Mouse (Mus musculus) liver, embryonic 11.5 days (tissue): ENCODE results near the gene Spats1. TPM values are rescaled to one million over a fixed set of nuclear protein-coding genes. Genes with fewer than 3 reads are reported as not detected.

Experiments used
- ATAC-seq: fragments of 200-750 bp; cut with Nextera tagmentation; replicated peaks from 2 replicates; pipeline ENCODE4 v1.8.0; 2017; ENCODE audit warnings: moderate number of reproducible peaks, mild to moderate bottlenecking, moderate TSS enrichment, moderate library complexity; ENCODE audit not compliant: low FRiP score
- DNase-seq: peaks from one replicate; pipeline ENCODE4 v3.0.0-alpha.2; 2017; ENCODE audit warnings: low spot score
- H3K27ac ChIP-seq: fragments of 300-500 bp; sonication (generic); 2 replicates; pipeline ENCODE4 v1.5.1; 2014; ENCODE audit warnings: mild to moderate bottlenecking, low read depth, low read length, control low read depth
- H3K27me3 ChIP-seq: fragments of 300-500 bp; sonication (generic); replicated peaks from 2 replicates; pipeline ENCODE4 v1.6.1; 2014; ENCODE audit warnings: low read length, mixed read lengths; ENCODE audit not compliant: control insufficient read depth, insufficient read depth
- H3K36me3 ChIP-seq: fragments of 300-500 bp; sonication (generic); 2 replicates; pipeline ENCODE4 v1.6.1; 2014; ENCODE audit warnings: mild to moderate bottlenecking, low read length, moderate library complexity, mixed read lengths; ENCODE audit not compliant: control insufficient read depth, insufficient read depth
- H3K4me1 ChIP-seq: fragments of 300-500 bp; sonication (generic); replicated peaks from 2 replicates; pipeline ENCODE4 v1.6.1; 2014; ENCODE audit warnings: low read length, mixed read lengths; ENCODE audit not compliant: control insufficient read depth, insufficient read depth
- H3K4me2 ChIP-seq: fragments of 300-500 bp; sonication (generic); 2 replicates; pipeline ENCODE4 v1.6.1; 2014; ENCODE audit warnings: mild to moderate bottlenecking, control low read depth, moderate library complexity
- H3K4me3 ChIP-seq: fragments of 300-500 bp; sonication (generic); 2 replicates; pipeline ENCODE4 v1.5.1; 2014; ENCODE audit warnings: low read depth, low read length, control low read depth
- H3K9ac ChIP-seq: fragments of 300-500 bp; sonication (generic); 2 replicates; pipeline ENCODE4 v1.6.1; 2014; ENCODE audit warnings: low read depth, low read length, control low read depth
- H3K9me3 ChIP-seq: fragments of 300-500 bp; sonication (generic); 2 replicates; pipeline ENCODE4 v1.6.1; 2016; ENCODE audit warnings: low read length, inconsistent platforms, mixed read lengths; ENCODE audit not compliant: control insufficient read depth
- WGBS: fragments of 180-500 bp; shearing (Covaris S2); extraction: QIAGEN DNeasy Blood & Tissue Kit; methylation state at CpG from one replicate; pipeline ENCODE4 v1.1.7; 2014; 5-methylcytosine and 5-hydroxymethylcytosine counted together
- polyA plus RNA-seq: library from polyadenylated mRNA; unstranded; fragments of >200 nt; fragmentation: Nextera tagmentation; extraction: Ambion mirVana; gene quantifications from 2 replicates; pipeline ENCODE4 v1.2.1, GENCODE M21; 2014

The Spats1 gene
- polyA plus RNA-seq, 1 experiment from 2014 or later, result 0.40 TPM

DNA sequence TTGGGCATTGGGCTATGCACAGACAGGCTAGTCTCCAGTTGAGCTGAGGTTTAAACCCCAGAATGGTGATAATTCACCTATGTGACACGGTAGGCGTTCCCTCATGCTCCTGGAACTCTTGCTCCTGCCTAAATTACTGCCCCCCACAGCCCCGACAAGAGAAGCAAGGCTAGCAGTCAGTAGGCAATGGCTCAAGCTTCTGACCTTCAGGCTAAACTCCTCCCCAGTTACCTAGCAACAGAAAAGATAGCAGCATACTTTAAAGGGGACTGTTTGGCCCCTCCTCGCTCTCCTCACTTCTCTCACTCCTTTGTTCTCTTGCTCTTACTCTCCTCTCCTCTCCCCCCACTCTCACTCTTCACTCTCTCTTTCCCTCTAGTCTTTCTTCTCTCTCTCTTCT, 25.8 kb upstream of the Spats1 start:
- Histone ChIP-seq H3K4me3 (no peak overlapping the region), H3K4me1 (peaks cover 2% of the 10 kb centered on the region; the same call in 1 of the 2 replicates), H3K27ac (no peak overlapping the region), H3K27me3 (no peaks in the 10 kb centered on the region), H3K36me3 (no peaks in the 10 kb centered on the region), H3K9me3 (no peaks in the 10 kb centered on the region), H3K4me2 (no peak overlapping the region), H3K9ac (no peak overlapping the region)
- ATAC-seq, result no peak
- WGBS, result 39% methylated on average over 4 of the region's 4 CpGs
- DNase-seq, result no peak

DNA sequence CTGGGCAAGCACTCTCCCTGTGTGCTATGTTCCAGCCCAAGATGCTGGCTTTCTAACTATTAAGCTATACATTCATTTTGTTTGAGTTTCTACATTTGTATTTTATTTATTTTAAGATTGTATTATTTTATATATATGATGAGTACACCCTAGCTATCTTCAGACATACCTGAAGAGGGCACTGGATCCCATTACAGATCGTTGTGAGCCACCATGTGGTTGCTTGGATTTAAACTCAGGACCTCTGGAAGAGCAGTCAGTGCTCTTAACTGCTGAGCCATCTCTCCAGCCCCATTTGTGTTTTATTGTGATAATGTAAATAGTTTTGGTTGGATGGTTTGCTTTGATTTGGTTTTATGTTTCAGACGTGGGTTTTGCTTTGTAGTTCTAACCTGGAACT, 24.3 kb upstream of the Spats1 start:
- WGBS, result 51% methylated on average over 2 of the region's 2 CpGs
- Histone ChIP-seq H3K4me1 (peaks cover 2% of the 10 kb centered on the region; the same call in 1 of the 2 replicates), H3K27me3 (no peaks in the 10 kb centered on the region), H3K4me3 (no peak overlapping the region), H3K27ac (no peak overlapping the region), H3K4me2 (no peak overlapping the region), H3K36me3 (no peaks in the 10 kb centered on the region), H3K9ac (no peak overlapping the region), H3K9me3 (no peaks in the 10 kb centered on the region)
- DNase-seq, result no peak
- ATAC-seq, result no peak

DNA sequence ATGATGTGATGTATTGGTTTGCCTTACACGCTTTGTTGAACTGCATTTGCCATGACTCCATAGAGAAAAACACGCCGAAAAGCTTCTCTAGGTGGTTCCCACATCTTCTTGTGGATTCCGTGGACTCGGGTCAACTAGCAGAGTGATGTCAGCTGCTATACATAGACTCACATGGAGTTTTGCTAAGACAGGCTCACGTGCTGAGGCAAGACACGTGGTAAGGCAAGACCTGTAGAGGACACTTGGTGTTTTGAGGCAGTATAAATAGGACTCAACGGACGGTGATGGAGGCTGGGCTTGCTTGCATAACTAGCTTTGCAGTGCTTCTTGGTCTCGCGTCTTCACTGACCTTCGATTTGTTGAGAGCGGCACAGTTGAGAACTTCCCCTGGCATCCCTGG, 23.2 kb upstream of the Spats1 start:
- no peak for ATAC-seq

DNA sequence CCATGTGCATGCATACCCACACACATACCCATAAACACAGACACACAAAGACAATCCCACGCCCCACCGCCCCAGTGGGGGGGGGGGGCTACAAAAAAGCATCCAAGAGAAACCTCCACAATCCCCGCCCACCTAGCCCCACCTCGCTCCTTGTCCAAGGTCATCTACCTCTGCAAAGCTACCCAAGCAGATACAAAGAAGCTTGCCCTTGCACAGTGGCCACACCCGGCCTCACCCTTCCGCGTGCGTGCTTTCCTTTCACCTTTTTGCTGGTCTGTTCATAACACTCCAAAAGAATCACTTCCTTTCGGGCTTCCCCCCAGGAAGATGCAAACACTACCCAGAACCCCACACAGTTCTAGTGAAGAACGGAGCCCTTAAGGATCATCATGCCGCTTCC, 20.2 kb upstream of the Spats1 start:
- ATAC-seq, result no peak
- no peak for DNase-seq
- Histone ChIP-seq H3K4me3 (no peak overlapping the region), H3K9me3 (no peaks in the 10 kb centered on the region), H3K9ac (no peak overlapping the region), H3K4me1 (no peaks in the 10 kb centered on the region), H3K27me3 (0 out of 2 replicates have a peak, but pooled peaks cover 2% of the 10 kb centered on the region), H3K36me3 (no peaks in the 10 kb centered on the region), H3K27ac (no peak overlapping the region), H3K4me2 (no peak overlapping the region)
- WGBS, result 73% methylated on average over 11 of the region's 11 CpGs

More for the DNA sequence above, 23.2 kb upstream of the Spats1 start:
- Histone ChIP-seq H3K9ac (no peak overlapping the region), H3K27me3 (0 out of 2 replicates have a peak, but pooled peaks cover 2% of the 10 kb centered on the region), H3K4me2 (no peak overlapping the region), H3K9me3 (no peaks in the 10 kb centered on the region), H3K27ac (no peak overlapping the region), H3K4me3 (no peak overlapping the region), H3K4me1 (no peaks in the 10 kb centered on the region; the same call in 1 of the 2 replicates), H3K36me3 (no peaks in the 10 kb centered on the region)
- DNase-seq, result no peak
- WGBS, result 77% methylated on average over 13 of the region's 13 CpGs

DNA sequence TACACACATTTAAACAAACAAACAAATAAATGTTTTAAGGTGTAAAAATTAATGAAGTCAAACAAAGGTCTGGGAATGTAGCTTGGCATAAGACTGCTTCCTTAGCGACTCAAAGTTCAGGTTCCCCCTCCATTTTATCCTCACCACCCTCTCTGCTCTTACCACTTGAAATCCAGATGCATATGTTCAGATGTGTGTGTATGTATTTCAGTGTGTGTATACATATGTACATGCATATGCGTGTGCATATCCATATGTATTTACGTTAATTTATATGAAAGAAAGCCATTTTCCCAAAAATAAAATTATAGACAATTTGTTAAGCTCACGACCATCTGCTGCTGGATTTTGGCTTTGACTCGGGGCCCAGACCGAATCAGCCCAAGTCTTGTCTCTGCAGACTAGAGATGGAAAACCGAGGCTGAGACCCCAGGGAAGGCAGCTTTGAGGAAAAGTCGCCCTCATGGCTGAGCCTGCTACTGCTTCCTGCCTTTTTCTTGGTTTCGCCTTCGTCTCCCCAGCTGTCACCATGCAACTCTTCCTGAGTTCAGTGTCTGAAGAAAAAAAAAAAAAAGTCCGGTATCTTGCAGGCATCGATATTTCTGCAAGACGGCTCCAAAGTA, 15.4 kb upstream of the Spats1 start:
- Histone ChIP-seq H3K27me3 (peaks cover 9% of the 10 kb centered on the region), H3K4me3 (no peak overlapping the region), H3K4me1 (no peaks in the 10 kb centered on the region), H3K36me3 (no peaks in the 10 kb centered on the region), H3K9ac (no peak overlapping the region), H3K27ac (no peak overlapping the region), H3K9me3 (no peaks in the 10 kb centered on the region), H3K4me2 (no peak overlapping the region)
- ATAC-seq (no peak), DNase-seq (no peak)
- WGBS, result 65% methylated on average over 13 of the region's 13 CpGs

DNA sequence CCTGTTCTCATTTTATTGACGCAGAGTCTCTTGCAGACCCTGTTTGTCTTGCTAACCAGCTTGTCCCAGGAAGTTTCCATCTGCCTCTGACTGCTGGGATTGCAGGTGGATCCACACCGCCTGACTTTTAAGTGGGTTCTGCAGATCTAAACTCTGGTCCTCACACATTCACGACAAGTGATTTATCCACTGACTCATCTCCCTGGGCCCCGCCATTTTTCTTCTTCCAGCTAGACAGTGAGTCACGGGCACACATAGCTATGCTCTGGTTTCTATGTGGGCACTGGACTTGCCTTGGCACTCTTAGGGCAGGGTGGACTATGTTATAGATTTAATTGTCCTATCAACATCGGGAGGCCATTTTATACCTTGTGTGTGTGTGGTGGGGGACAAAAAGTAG, 14.5 kb upstream of the Spats1 start:
- Histone ChIP-seq H3K4me2 (no peak overlapping the region), H3K4me1 (no peaks in the 10 kb centered on the region), H3K27ac (no peak overlapping the region), H3K36me3 (no peaks in the 10 kb centered on the region), H3K9ac (no peak overlapping the region), H3K4me3 (no peak overlapping the region), H3K27me3 (peaks cover 9% of the 10 kb centered on the region), H3K9me3 (no peaks in the 10 kb centered on the region)
- 76% methylated on average over 6 of the region's 6 CpGs for whole genome bisulfite sequencing
- DNase-seq (no peak), ATAC-seq (no peak)

DNA sequence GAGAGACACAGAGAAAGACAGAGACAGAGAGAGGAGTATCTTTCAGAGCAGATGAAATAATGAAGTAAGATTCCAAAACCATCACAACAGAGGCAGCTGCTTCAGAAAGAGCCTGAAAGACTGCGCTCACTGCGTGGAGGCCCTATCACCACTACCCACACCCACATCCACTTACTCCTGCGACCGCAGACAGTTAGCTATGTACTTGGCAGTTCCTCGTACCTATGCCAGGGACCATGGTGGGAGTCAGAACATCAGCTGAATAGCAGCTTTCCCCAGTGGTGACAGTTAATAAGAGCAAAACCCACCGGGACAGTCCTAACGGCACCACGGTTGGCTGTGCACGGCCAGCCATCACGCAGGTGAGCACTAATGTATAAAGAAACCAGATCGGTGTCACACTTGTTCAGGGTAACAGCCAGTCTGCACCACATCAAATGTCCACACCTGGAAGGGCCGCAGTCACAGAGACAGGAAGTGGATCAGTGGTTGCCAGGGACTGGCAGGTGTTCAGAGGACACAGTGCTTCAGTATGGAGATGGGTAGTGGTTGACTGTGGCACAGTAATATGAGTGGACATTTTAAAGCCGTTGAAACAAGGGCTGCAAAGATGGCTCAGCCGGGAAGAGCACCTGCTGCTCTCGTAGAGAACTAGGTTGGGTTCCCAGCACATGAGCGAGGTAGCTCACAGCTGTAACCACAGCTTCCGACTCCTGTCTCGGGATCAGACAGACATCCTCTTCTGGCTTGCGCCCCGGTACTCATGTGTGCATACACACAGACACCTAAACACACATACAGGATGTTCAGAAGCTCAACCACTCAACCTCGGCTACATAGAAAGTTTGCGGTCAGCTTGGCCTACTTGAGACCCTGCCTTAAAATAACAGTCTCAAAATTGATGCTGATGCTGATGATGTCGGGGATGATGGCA, 13.4 kb upstream of the Spats1 start:
- WGBS, result 78% methylated on average over 23 of the region's 23 CpGs
- no peak for ATAC-seq
- H3K4me1 ChIP-seq, result no peaks in the 10 kb centered on the region
- H3K27ac ChIP-seq, result no peak overlapping the region
- DNase-seq, result no peak
- H3K9me3 ChIP-seq, result no peaks in the 10 kb centered on the region
- H3K9ac ChIP-seq, result no peak overlapping the region
- no peaks in the 10 kb centered on the region for H3K36me3 ChIP-seq
- H3K27me3 ChIP-seq, result peaks cover 7% of the 10 kb centered on the region
- no peak overlapping the region for H3K4me3 ChIP-seq
- H3K4me2 ChIP-seq, result no peak overlapping the region

DNA sequence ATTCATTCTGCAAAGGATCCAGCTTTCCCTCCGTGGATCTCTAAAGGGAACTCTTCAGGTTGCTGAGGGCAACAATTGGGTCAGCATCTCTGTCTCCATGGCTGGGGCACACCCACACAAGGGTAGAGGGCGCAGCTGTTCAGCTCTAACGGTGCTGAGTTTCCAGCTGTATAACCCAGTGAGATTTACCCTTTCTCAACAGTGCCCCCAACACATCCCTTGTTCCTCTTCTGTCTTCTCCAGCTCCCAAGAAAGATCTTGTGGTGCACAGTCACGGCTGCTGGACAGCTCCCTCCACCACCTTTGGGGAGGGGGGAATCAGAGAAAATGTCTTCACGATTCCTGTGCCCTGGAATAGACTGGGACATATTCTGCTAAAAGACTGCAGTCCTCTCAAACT, 12.0 kb upstream of the Spats1 start:
- DNase-seq (no peak), ATAC-seq (no peak)
- Histone ChIP-seq H3K9ac (no peak overlapping the region), H3K9me3 (no peaks in the 10 kb centered on the region), H3K27ac (no peak overlapping the region), H3K36me3 (no peaks in the 10 kb centered on the region), H3K4me1 (no peaks in the 10 kb centered on the region), H3K27me3 (peaks cover 7% of the 10 kb centered on the region), H3K4me3 (no peak overlapping the region), H3K4me2 (no peak overlapping the region)
- WGBS, result 12% methylated on average over 5 of the region's 5 CpGs
